Mouse (Mus musculus) right cerebral cortex, adult 18-20 months (tissue): ENCODE data around the gene Vgll1.

Experiments used
- DNase-seq: peaks from one replicate; pipeline ENCODE4 v3.0.0; 2022; ENCODE audit warnings: mixed read lengths

Vgll1 gene

DNA sequence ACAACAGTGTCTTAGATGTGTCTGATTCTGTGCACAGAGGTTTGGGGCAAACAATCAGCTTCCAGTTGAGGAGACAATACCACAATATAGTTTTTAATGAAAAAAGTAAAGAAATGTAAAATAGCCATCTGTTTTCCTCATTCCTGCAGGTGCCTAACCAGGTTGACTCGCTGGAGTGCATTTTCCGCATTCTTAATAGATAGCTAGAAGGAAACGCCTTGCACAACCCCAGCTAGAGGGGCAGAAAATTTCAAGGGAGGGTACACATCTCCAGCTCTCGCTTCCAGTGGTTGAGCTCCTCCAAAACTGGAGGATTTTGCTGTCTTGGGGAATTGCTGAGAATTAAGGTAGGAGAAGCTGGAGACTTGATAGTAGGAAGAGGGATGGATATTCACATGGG lies at the start of gene Vgll1:
Vgll1 (plus strand) TSS at position 301 of the 400 bp plus-strand sequence.
- no peak for DNase-seq

DNA sequence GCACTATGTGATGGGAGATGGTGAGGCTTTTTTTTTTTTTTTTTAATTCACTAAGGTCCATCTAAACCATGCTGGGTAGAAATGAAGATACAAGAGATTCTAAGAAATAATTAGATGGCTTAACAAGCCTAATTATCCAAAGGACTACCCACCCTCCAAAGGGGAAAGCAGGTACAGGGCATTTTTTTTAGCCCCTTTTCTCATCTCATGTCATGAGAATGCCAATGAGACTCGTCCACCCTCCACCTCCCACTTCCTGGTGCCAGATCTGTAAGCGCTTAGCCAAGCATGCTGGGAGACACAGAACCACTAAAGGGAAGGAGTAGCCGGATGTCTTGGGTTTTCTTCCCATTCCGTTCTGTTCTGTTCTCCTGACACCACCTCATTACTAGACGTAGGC lies 45.1 kb upstream of the Vgll1 start, which contains the start of gene Brs3:
Brs3 (plus strand) TSS at position 301 of the 400 bp plus-strand sequence.
- no peak for DNase-seq

GRCm38 (mm10) chrX:57043869-57044268 lies 44.0 kb upstream of the Vgll1 start:
- no peak for DNase-seq

DNA sequence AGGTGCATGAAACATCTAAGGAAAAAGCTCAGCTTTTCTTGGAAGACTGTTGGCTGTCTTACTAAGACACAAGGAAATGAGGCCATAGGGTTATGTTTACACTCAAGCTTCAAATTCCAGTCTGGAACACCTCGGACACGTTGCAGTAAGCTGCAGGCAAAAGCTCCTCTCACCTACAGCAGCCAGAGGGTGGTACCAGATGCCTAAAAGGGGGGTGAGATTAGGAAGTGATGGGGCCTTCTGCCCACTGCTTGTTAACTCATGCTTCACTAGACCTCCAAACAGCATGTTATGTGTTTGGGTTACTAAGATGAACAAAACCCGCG lies 35.1 kb upstream of the Vgll1 start:
- DNase-seq, result no peak

DNA sequence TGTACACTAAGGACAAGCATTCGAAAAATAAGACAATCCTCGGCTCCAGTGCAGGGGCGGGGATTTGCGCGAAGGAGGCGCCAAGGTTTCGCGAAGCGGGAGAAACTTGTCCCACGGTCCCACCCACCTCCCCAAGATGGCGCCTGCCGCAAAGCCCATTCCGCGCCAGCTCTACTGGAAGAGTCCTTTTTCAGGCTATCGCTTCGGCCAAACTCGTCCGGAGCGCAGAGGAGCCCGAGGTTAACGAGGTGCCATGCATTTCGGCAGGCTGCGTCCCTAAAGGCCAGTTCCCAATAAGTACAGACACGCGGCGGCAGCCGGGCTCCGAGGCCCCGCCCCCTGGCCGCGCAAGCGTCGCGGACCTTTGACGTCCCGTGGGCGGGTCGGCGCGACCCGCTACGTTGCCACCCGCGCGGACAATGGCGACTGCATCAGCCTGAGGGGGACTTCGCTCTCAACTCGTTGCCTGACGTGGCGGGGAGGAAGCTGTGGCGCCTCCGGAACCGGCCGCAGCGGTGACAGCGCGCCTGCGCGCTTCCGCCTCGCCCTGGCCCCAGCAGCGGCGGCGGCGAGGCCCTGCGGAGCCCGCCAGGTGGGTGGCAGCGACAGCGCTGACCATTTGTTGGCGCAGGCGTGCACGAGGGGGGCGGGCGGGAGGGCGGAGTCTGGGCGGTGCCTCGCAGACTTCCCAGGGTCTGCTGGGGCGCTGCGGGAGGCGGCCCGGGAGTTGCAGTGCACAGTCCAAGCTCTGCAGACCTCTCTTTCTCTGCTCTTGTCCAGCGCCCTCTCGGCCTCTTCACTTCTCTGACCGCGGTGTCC lies 34.5 kb upstream of the Vgll1 start, which contains the start of gene Htatsf1:
Htatsf1 (plus strand) TSS at position 410 of the 819 bp plus-strand sequence.
- peak; percentile 75 for DNase-seq

DNA sequence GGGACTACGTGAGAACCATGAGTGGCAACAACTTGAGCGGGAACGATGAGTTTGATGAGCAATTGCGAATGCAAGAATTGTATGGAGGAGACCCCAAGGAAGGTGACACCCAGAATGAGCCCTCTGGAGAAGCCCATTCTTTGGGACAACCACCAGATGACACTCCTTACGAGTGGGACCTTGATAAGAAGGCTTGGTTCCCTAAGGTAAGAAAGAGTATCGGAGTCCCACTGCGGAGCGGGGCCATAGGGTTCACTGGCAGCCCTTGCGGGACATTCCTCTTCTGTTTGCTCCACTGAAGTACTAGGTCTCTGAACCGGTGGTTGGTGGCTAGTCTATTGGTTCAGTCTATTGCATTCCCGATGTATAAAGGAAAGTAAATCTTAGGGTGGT lies 33.9 kb upstream of the Vgll1 start:
- DNase-seq, result no peak

GRCm38 (mm10) chrX:57081496-57081895 lies 6.4 kb upstream of the Vgll1 start:
- no peak for DNase-seq

DNA sequence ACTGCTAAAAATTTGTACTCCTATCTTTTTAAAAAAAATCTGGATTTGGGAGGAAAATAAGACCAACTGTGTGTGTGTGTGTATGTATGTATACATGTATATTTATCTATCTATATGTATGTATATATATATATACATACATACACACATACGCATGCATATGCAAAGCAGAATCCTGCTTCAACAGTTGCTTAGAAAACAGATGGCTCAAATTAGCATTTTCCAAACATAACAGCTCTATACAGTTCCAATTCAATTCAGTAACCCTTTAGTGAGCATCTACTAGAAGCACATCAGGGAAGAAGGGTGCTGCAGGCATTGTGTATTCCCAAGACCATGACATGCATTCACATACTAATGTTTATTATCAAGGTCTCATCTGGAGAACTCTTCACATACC lies 15.5 kb downstream of the Vgll1 start:
- no peak for DNase-seq

GRCm38 (mm10) chrX:57106956-57107355 lies 19.1 kb downstream of the Vgll1 start:
- DNase-seq, result no peak

- DNase-seq, result no peak
These were observed 30.2 kb downstream of the Vgll1 start for GRCm38 (mm10) chrX:57118143-57118542.

DNA sequence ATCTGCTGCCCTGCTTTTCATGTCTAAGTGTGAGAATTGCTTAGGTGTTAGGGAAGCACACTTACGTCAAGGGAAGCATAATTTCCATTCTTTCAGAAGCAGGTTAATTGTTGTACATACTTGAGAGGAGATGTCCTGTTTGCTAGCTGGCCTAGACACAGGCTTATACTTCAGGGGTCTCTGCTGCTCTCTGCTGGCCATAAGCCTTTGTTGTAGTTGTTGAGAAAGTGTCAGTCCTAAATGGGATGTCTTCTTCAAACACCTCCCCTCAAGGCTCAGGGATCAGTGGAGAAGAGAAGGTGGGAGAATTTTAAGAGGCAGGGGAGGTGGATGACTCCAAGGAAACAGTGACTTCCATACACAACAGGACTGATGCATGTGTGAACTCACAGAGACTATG lies 32.9 kb downstream of the Vgll1 start:
- no peak for DNase-seq

DNA sequence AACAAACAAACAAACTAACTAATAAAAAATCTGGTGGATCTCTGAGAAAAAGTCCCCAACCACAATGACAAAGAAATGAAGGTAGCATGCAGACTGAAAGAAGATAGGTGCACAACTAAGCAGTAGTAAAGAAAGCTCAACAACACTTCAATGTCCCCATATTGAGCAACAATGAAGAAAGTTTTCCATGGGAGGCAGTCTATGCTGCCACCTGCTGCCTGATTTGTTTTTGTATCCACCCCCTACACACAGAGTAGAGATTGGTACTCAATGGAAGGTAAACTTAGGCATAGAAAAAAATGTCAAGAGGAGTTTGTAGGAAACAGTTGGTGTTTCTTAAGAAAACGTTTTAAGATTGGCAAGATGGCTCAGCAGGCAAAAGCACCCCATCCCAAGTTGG lies 42.7 kb downstream of the Vgll1 start:
- no peak for DNase-seq

GRCm38 (mm10) chrX:57137627-57138026 lies 49.7 kb downstream of the Vgll1 start:
- DNase-seq, result no peak

GRCm38 (mm10) chrX:57153520-57153919 lies 65.6 kb downstream of the Vgll1 start:
- DNase-seq, result no peak
